Mouse (Mus musculus) lung, postnatal 0 days (tissue): ENCODE measurements at regions not wholly inside any gene's neighbourhood (a gene's known extent, or its start where the extent isn't known, plus 50 kb on each side); places are given as distances from the start of the nearest gene placed in this dataset.

Experiments used
- ATAC-seq: fragments of 200-750 bp; cut with Nextera tagmentation; 2 replicates; pipeline ENCODE4 v1.8.0; 2017; ENCODE audit warnings: moderate library complexity
- DNase-seq: peaks from one replicate; pipeline ENCODE4 v3.0.0-alpha.2; 2016; ENCODE audit warnings: low spot score
- H3K27ac ChIP-seq: fragments of 300-500 bp; sonication (generic); 2 replicates; pipeline ENCODE4 v1.5.1; 2014; ENCODE audit warnings: antibody characterized with exemption, mild to moderate bottlenecking, low read length, mixed read lengths
- H3K27me3 ChIP-seq: fragments of 300-500 bp; sonication (generic); replicated peaks from 2 replicates; pipeline ENCODE4 v1.6.1; 2014; ENCODE audit warnings: low read length, mixed read lengths; ENCODE audit not compliant: insufficient read depth
- H3K36me3 ChIP-seq: fragments of 300-500 bp; sonication (generic); 2 replicates; pipeline ENCODE4 v1.6.1; 2014; ENCODE audit warnings: low read length, mixed read lengths; ENCODE audit not compliant: insufficient read depth
- H3K4me1 ChIP-seq: fragments of 300-500 bp; sonication (generic); 2 replicates; pipeline ENCODE4 v1.6.1; 2014; ENCODE audit warnings: antibody characterized with exemption, low read depth, low read length, mixed read lengths; ENCODE audit not compliant: insufficient read depth
- H3K4me2 ChIP-seq: fragments of 300-500 bp; sonication (generic); replicated peaks from 2 replicates; pipeline ENCODE4 v1.6.1; 2014; ENCODE audit warnings: low read depth, mild to moderate bottlenecking, low read length, moderate library complexity, mixed read lengths
- H3K4me3 ChIP-seq: fragments of 300-500 bp; sonication (generic); 2 replicates; pipeline ENCODE4 v1.5.1; 2014; ENCODE audit warnings: low read depth, low read length
- H3K9ac ChIP-seq: fragments of 300-500 bp; sonication (generic); replicated peaks from 2 replicates; pipeline ENCODE4 v1.6.1; 2014; ENCODE audit warnings: low read depth, mild to moderate bottlenecking
- H3K9me3 ChIP-seq: fragments of 300-500 bp; sonication (generic); 2 replicates; pipeline ENCODE4 v1.6.1; 2016; ENCODE audit warnings: low read length, mixed read lengths
- CTCF ChIP-seq: IDR thresholded peaks from 2 replicates; pipeline ENCODE4 v1.5.1; 2016; ENCODE audit warnings: antibody characterized with exemption, mild to moderate bottlenecking
- EP300 ChIP-seq: IDR thresholded peaks from 2 replicates; pipeline ENCODE4 v1.6.1; 2016; ENCODE audit warnings: antibody characterized with exemption, mild to moderate bottlenecking, control low read depth
- WGBS: fragments of 180-500 bp; shearing (Covaris S2); extraction: QIAGEN DNeasy Blood & Tissue Kit; methylation state at CpG from one replicate; pipeline ENCODE4 v1.1.7; 2014; 5-methylcytosine and 5-hydroxymethylcytosine counted together

GRCm38 (mm10) chr3:78158450-78158849 is 1127.9 kb downstream of the Rapgef2 start:
- Histone ChIP-seq H3K9me3 (no peaks in the 10 kb centered on the region), H3K4me1 (no peaks in the 10 kb centered on the region), H3K4me2 (no peak overlapping the region), H3K9ac (no peak overlapping the region), H3K36me3 (no peaks in the 10 kb centered on the region), H3K4me3 (no peak overlapping the region), H3K27ac (no peak overlapping the region), H3K27me3 (no peaks in the 10 kb centered on the region)
- WGBS, result 88% methylated on average over 4 of the region's 4 CpGs
- DNase-seq (no peak), ATAC-seq (no peak)
- TF ChIP-seq CTCF (no peak), EP300 (no peak)
